Mouse (Mus musculus): Measurements from ENCODE around the gene Gtf2h1. TPM values are rescaled to one million over a fixed set of nuclear protein-coding genes. Genes with fewer than 3 reads are reported as not detected.
A peak's percentile ranks its signal among the peaks of the same experiment; 100 is the strongest.
"Not testable (repeated sequence)": the region's sequence is repeated elsewhere in the genome, so short reads cannot be mapped to it uniquely, and the experiment has no call there.

The Gtf2h1 gene
- polyA plus RNA-seq, 1 experiment from 2014 or later = 51.2 TPM

DNA sequence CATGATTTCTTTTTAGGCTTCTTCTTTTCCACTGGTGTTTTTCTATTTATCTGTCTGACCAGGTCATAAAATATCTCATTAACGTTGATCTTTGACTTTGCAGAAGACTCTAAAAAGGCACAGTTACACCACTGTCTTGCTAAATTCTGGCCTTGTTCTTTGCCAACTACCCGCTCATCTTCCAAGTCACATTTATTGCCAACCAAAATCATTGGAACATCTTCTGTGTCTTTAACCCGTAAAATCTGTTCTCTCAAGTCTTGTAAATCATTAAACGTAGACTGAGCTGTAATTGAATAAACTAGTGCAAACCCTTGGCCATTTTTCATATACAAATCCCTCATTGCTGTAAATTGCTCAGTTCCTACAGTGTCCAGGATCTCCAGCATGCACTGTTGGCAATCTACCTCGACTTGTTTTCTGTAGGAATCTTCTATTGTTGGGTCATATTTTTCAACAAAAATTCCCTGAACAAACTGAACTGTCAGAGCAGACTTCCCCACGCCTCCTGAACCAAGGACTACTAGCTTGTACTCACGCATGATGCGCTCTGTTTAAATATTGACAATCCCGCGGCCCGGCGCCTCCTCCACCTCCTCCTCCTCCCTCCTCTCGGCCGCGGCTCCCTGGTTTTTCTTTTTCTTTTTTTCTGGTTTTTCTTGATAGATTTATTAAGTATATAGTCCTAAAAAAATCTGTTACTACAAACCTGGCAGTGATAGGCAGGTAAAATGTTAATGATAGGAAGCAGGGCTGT, 25.2 kb downstream of the Gtf2h1 start:
- H3K4me1 ChIP-seq (ENCODE audit: control insufficient read depth, insufficient read depth, low read length); H3K4me2 ChIP-seq (ENCODE audit: low read depth, low read length); H3K9ac ChIP-seq (ENCODE audit: low read depth, low read length); DNase-seq (ENCODE audit: low spot score); ATAC-seq (ENCODE audit: low read depth); H3K27ac ChIP-seq (replicated peaks; ENCODE audit: low read depth, low read length); H3K4me3 ChIP-seq (ENCODE audit: low read depth, low read length); H3K27me3 ChIP-seq (replicated peaks; ENCODE audit: control insufficient read depth, insufficient read depth, low read length); H3K9me3 ChIP-seq (ENCODE audit: control insufficient read depth, low read length): not testable (repeated sequence)
- peaks cover 74% of the 10 kb centered on the region for H3K36me3 ChIP-seq (ENCODE audit: control insufficient read depth, insufficient read depth, low read length)
- 92% methylated on average over 15 of the region's 15 CpGs for WGBS

DNA sequence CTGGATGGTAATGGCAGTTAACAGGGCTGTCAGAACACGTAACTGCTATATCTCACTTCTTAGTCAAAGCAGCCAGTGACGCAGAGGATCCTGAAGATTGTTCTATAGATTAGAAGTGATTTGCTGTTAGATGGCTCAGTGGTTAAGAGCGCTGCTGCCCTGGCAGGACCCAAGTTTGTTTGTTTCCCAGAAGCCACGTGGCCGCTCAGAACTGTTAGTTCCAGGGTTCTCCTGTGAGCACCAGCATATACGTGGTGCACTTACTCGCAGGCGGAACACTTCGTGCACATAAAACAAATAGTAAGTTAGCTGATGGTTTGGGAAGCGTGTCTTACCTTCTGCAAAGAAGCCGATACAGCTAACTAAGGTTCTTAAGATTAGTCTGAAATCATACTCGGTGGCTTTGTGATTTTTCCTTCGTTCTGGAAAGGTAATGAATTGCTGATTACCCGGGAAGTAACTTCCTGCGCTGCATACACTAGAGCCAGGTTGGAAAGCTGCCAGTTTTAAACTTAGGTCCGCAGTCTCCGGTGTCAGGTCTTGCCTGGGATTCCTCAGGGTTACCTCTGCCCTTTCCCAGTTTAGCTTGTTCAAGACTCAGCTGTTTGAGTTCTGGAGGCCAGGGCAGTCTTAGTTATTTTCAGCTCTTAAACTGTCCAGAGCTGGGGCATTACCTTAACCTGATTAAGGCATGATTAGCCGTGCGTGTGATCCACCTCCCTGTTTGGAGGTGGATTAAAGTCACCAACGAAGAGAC, 31.3 kb downstream of the Gtf2h1 start:
- Histone ChIP-seq H3K27ac (replicated peaks; ENCODE audit: low read depth, low read length) (no peak overlapping the region), H3K36me3 (ENCODE audit: control insufficient read depth, insufficient read depth, low read length) (peaks cover 22% of the 10 kb centered on the region), H3K9ac (ENCODE audit: low read depth, low read length) (no peak overlapping the region), H3K4me1 (ENCODE audit: control insufficient read depth, insufficient read depth, low read length) (no peaks in the 10 kb centered on the region), H3K9me3 (ENCODE audit: control insufficient read depth, low read length) (no peaks in the 10 kb centered on the region), H3K27me3 (replicated peaks; ENCODE audit: control insufficient read depth, insufficient read depth, low read length) (no peaks in the 10 kb centered on the region), H3K4me2 (ENCODE audit: low read depth, low read length) (no peak overlapping the region), H3K4me3 (ENCODE audit: low read depth, low read length) (no peak overlapping the region)
- no peak for DNase-seq (ENCODE audit: low spot score)
- ATAC-seq (ENCODE audit: low read depth) = peak; percentile 72; the same call in 1 of the 2 replicates
- WGBS = 63% methylated on average over 20 of the region's 20 CpGs

DNA sequence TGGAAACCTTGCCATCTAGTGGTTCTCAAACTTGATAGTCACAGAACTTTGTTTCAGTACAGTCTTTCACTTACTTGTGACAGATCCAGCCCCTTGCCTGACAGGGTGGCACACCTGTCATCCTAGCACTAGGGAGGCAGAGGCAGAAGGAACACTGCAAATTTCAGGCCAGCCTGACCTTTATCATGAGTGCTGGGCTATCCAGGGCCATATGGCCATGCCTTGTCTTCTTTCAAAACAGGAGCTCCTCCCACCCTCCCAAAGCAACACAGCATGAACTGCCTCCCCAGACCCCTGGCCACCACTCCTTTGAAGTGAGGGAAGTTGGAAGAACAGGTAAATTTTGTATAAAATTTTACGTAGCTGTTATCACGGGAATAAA, 31.9 kb downstream of the Gtf2h1 start:
- H3K4me3 ChIP-seq (ENCODE audit: low read depth, low read length) = no peak overlapping the region
- ATAC-seq (ENCODE audit: low read depth) = no peak
- no peaks in the 10 kb centered on the region for H3K9me3 ChIP-seq (ENCODE audit: control insufficient read depth, low read length)
- H3K4me2 ChIP-seq (ENCODE audit: low read depth, low read length) = no peak overlapping the region
- no peak overlapping the region for H3K9ac ChIP-seq (ENCODE audit: low read depth, low read length)
- 92% methylated on average over 2 of the region's 2 CpGs for WGBS
- no peaks in the 10 kb centered on the region for H3K27me3 ChIP-seq (replicated peaks; ENCODE audit: control insufficient read depth, insufficient read depth, low read length)
- peaks cover 16% of the 10 kb centered on the region for H3K36me3 ChIP-seq (ENCODE audit: control insufficient read depth, insufficient read depth, low read length)
- no peaks in the 10 kb centered on the region for H3K4me1 ChIP-seq (ENCODE audit: control insufficient read depth, insufficient read depth, low read length)
- no peak overlapping the region for H3K27ac ChIP-seq (replicated peaks; ENCODE audit: low read depth, low read length)
- DNase-seq (ENCODE audit: low spot score) = no peak

DNA sequence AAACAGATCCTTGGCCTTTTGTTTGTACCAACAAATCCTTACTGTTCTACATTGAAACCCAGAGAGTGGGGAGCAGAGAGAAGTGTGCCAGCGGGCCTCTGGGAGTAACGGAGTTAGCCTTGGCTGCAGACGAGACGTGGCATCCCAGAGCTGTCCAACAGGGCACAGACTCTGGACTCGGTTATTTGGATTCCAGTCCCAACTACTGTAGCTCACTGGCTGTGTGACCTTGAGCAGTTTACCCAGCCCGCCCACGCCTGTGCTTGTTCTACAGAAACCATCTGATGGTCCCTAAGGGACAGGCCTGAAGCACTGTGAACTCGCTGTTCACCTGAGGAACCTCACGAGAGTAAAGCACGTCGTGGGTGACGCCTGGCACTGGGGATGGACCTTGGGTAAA, 34.0 kb downstream of the Gtf2h1 start:
- DNase-seq (ENCODE audit: low spot score) (no peak), ATAC-seq (ENCODE audit: low read depth) (no peak)
- no peaks in the 10 kb centered on the region for H3K9me3 ChIP-seq (ENCODE audit: control insufficient read depth, low read length)
- no peak overlapping the region for H3K9ac ChIP-seq (ENCODE audit: low read depth, low read length)
- no peaks in the 10 kb centered on the region for H3K36me3 ChIP-seq (ENCODE audit: control insufficient read depth, insufficient read depth, low read length)
- H3K4me1 ChIP-seq (ENCODE audit: control insufficient read depth, insufficient read depth, low read length) = no peaks in the 10 kb centered on the region
- no peak overlapping the region for H3K4me2 ChIP-seq (ENCODE audit: low read depth, low read length)
- WGBS = 77% methylated on average over 12 of the region's 12 CpGs
- H3K4me3 ChIP-seq (ENCODE audit: low read depth, low read length) = no peak overlapping the region
- no peaks in the 10 kb centered on the region for H3K27me3 ChIP-seq (replicated peaks; ENCODE audit: control insufficient read depth, insufficient read depth, low read length)
- no peak overlapping the region for H3K27ac ChIP-seq (replicated peaks; ENCODE audit: low read depth, low read length)

DNA sequence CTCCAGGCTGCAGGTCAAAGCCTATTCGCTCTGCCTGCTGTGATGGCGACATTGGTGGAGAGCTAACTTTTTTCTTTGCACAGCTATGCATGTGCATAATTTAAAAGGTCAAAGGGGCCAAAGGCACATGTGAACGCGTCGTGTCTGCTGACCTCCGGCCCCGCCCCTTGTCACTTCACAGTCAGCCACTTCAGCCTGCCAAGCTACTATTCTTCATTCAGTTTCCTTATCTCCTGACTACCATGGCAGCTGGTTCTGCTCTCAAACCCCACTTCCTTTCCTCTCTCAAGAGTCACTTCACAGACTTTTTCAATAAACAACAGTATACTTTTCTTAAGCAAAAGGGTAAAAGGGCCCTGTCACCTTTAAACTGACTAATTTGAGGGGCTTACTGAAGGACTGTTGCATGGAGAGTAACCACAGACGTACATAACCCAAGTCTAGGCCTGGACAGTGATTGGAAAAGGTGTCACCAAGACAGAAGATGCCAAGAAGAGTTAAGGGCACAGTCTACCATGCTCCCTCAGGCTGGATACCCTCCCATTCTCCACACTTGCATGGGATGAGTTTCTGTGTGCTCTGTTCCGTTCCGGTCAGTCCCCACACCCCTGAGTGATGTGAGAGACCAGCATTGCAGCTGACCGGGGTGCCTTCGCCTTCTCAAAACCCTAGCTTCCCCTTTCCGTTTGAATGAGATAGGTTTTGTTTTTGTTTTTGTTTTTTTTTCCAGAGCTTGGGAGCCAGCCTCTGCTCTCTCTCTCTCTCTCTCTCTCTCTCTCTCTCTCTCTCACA, 35.1 kb downstream of the Gtf2h1 start:
- H3K4me2 ChIP-seq (ENCODE audit: low read depth, low read length) = no peak overlapping the region
- ATAC-seq (ENCODE audit: low read depth) (no peak), DNase-seq (ENCODE audit: low spot score) (no peak)
- no peak overlapping the region for H3K27ac ChIP-seq (replicated peaks; ENCODE audit: low read depth, low read length)
- H3K4me3 ChIP-seq (ENCODE audit: low read depth, low read length) = no peak overlapping the region
- H3K36me3 ChIP-seq (ENCODE audit: control insufficient read depth, insufficient read depth, low read length) = no peaks in the 10 kb centered on the region
- H3K9me3 ChIP-seq (ENCODE audit: control insufficient read depth, low read length) = no peaks in the 10 kb centered on the region
- H3K27me3 ChIP-seq (replicated peaks; ENCODE audit: control insufficient read depth, insufficient read depth, low read length) = no peaks in the 10 kb centered on the region
- H3K9ac ChIP-seq (ENCODE audit: low read depth, low read length) = no peak overlapping the region
- WGBS = 56% methylated on average over 13 of the region's 13 CpGs
- H3K4me1 ChIP-seq (ENCODE audit: control insufficient read depth, insufficient read depth, low read length) = no peaks in the 10 kb centered on the region

DNA sequence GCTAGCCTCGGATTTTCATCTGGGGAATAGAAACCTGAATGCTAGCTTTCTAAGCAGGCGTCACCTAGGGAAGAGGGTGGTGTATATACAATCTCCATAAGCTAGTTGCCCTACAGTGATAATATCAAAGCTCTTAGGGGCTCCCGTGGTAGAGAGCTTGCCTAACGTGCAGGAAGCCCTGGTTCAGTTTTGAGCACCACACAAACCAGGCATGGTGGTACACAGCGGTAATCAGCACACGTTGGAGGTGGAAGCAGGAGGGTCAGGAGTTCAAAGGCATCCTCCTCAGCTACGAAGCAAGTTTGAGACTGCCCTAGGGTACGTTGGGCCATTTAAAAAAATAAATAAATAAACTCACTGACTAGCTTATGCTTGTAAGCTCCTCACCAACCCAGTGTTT, 35.8 kb downstream of the Gtf2h1 start:
- Histone ChIP-seq H3K4me2 (ENCODE audit: low read depth, low read length) (no peak overlapping the region), H3K9ac (ENCODE audit: low read depth, low read length) (no peak overlapping the region), H3K9me3 (ENCODE audit: control insufficient read depth, low read length) (no peaks in the 10 kb centered on the region), H3K36me3 (ENCODE audit: control insufficient read depth, insufficient read depth, low read length) (no peaks in the 10 kb centered on the region), H3K4me1 (ENCODE audit: control insufficient read depth, insufficient read depth, low read length) (no peaks in the 10 kb centered on the region), H3K4me3 (ENCODE audit: low read depth, low read length) (no peak overlapping the region), H3K27me3 (replicated peaks; ENCODE audit: control insufficient read depth, insufficient read depth, low read length) (no peaks in the 10 kb centered on the region), H3K27ac (replicated peaks; ENCODE audit: low read depth, low read length) (no peak overlapping the region)
- DNase-seq (ENCODE audit: low spot score) (no peak), ATAC-seq (ENCODE audit: low read depth) (no peak)
- 71% methylated on average over 8 of the region's 8 CpGs for WGBS

DNA sequence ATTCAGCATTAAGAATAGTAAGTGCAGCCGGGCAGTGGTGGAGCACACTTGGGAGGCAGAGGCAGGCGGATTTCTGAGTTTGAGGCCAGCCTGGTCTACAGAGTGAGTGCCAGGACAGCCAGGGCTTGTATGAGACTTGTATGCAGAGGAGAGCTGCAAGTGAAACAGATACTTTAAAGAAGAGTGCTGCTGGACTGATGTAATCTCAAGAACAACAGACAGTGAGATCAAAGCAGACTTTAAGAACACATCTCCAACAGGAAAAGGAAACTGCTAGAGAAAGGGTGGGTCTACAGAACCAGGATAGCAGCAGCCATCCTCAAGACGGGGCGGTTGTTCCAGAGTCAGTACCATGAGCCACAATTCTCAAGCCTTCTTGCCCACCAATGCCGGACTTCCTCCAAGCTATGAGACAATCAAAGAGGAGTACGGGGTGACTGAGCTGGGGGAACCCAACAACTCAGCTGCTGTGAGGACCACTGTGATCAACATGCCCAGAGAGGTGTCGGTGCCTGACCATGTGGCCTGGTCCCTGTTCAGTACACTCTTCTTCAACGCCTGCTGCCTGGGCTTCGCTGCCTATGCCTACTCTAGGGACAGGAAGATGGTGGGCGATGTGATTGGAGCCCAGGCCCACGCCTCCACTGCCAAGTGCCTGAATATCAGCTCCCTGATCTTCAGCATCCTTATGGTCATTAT, 36.4 kb downstream of the Gtf2h1 start:
- not testable (repeated sequence) for H3K4me3 ChIP-seq (ENCODE audit: low read depth, low read length); H3K36me3 ChIP-seq (ENCODE audit: control insufficient read depth, insufficient read depth, low read length); H3K9ac ChIP-seq (ENCODE audit: low read depth, low read length); H3K27me3 ChIP-seq (replicated peaks; ENCODE audit: control insufficient read depth, insufficient read depth, low read length); H3K4me1 ChIP-seq (ENCODE audit: control insufficient read depth, insufficient read depth, low read length); ATAC-seq (ENCODE audit: low read depth); DNase-seq (ENCODE audit: low spot score); H3K4me2 ChIP-seq (ENCODE audit: low read depth, low read length); H3K9me3 ChIP-seq (ENCODE audit: control insufficient read depth, low read length); H3K27ac ChIP-seq (replicated peaks; ENCODE audit: low read depth, low read length)
- 94% methylated on average over 11 of the region's 11 CpGs for WGBS

DNA sequence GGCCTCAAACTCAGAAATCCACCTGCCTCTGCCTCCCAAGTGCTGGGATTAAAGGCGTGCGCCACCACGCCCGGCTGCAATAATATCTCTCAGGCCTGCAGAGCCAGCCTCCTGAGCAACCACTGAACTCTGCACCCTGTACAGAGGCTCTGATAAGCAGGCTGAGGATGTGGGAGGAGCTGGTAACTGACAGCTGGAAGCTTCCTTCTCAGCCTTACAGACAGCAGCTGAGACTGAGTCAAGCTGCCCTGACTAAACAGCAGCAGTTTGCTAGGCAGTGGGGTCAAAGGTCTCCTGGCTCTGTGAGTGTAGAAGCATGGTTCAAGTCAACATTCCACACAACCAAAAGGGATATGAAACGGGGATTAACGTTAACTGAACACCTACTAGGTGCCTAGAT, 37.4 kb downstream of the Gtf2h1 start:
- no peaks in the 10 kb centered on the region for H3K36me3 ChIP-seq (ENCODE audit: control insufficient read depth, insufficient read depth, low read length)
- H3K27me3 ChIP-seq (replicated peaks; ENCODE audit: control insufficient read depth, insufficient read depth, low read length) = no peaks in the 10 kb centered on the region
- 73% methylated on average over 6 of the region's 6 CpGs for WGBS
- H3K9me3 ChIP-seq (ENCODE audit: control insufficient read depth, low read length) = no peaks in the 10 kb centered on the region
- H3K4me1 ChIP-seq (ENCODE audit: control insufficient read depth, insufficient read depth, low read length) = peaks cover 6% of the 10 kb centered on the region
- H3K4me2 ChIP-seq (ENCODE audit: low read depth, low read length) = no peak overlapping the region
- H3K9ac ChIP-seq (ENCODE audit: low read depth, low read length) = no peak overlapping the region
- DNase-seq (ENCODE audit: low spot score) = peak; percentile 45
- H3K27ac ChIP-seq (replicated peaks; ENCODE audit: low read depth, low read length) = no peak overlapping the region
- H3K4me3 ChIP-seq (ENCODE audit: low read depth, low read length) = no peak overlapping the region
- ATAC-seq (ENCODE audit: low read depth) = 0 out of 2 replicates have a peak, but pooled peaks have one; percentile 46

All from embryonic facial prominence, embryonic 14.5 days (tissue).